Mouse (Mus musculus) right cerebral cortex, adult 2 months (tissue): Measurements from ENCODE around the gene Ryr1.
A peak's percentile ranks its signal among the peaks of the same experiment; 100 is the strongest.
"Not testable (repeated sequence)": the region's sequence is repeated elsewhere in the genome, so short reads cannot be mapped to it uniquely, and the experiment has no call there.

Experiments
- DNase-seq, 2 experiments: peaks; one replicate each; pipeline ENCODE4 v3.0.0; 2021 to 2022; ENCODE audit warnings: low spot score in 2 of 2

The Ryr1 gene

DNA sequence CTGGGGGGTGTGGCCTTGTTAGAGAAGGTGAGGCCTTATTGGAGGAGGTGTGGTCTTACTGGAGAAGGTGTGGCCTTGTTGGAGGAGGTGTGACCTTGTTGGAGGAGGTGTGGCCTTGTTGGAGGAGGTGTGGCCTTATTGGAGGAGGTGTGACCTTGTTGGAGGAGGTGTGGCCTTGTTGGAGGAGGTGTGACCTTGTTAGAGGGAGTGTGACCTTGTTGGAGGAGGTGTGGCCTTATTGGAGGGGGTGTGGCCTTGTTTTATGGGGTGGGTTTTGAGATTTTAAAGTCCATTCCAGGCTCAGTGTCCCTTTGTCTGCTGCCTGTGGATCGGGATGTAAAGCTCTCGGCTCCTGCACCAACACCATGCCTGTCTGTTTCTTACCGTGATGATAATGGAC, 40.6 kb downstream of the Ryr1 start:
- DNase-seq = no peak

DNA sequence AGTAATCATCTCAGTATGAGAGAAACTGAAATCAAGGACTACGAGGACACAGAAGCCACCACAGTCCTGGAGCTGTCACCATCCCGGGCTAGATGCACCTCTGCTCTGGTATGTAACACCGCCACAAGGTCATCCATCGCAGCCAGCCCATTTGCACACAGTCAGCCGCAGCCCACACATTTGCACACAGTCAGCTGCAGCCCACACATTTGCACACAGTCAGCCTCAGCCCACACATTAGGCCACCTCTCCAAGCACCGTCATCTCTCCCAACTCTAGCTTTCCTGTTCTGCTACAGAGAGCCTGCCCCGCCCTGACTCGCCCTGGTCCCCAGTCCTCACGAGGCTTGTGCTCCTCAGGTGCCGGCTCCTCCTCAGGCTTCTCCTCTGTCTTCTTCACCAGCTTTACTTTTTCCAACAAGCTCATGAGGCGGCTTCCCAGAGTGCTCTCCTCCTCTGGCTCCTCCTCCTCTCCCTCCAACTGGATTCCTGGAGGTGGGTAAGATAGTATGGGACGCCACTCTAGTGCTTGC, 45.5 kb downstream of the Ryr1 start:
- DNase-seq = no peak

DNA sequence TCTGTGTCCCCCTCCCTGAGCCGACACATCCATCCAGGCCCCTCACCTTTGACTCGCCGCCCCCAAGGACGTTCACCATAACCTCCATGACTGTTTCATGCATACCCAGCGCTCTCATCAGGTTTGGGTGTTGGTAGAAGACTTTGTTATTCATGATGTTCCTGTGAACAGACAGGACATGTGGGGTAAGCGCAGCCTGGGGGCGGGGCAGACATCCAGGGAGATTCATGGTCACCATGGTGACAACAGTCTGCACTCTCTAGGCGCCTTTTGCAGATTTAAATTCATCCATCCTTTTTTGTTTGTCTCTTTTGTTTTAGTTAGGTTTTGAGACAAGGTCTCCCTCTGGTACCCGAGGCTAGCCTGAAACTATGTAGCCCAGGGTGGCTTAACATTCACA, 48.0 kb downstream of the Ryr1 start:
- DNase-seq = peak in 1 of 2 experiments; percentile 63

DNA sequence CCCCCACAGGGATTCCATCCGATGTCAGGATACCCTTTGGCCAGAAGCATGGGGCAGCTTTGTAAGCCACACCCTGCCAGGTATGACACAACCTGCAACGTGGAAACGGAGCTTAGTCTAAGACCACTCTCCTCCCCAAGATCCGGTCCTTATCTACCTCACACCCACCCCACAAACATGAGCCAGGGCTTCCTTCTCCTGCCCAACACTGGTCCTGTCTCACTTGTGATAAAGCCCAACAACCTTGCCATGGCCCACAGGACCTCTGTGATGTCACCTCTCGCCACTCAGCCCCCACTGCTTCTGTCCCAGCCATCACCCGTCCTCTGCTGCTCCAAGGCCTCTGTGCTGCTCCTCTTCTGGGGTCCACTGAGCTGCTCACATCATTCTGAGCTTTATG, 49.8 kb downstream of the Ryr1 start:
- DNase-seq = no peak

DNA sequence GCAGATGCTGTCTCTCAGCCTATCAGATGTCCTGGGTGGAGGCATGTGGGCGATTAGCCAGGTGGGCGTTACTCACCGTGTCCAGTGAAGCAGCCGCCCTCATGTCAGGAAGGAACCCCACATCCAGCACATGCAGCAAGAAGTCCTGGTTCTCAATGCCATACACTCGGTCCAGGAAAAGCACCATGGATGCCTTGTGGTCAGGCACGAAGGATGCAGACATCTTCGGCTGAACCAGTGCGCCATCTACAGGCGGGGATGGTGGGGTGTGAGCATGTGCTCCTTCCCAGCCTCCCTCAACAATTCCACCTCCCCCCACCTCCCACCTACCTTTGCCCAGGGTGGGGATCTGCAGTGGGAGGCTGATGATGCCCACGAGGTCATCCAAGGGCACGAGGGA, 52.3 kb downstream of the Ryr1 start:
- peak; percentile 39 to 47 for DNase-seq

DNA sequence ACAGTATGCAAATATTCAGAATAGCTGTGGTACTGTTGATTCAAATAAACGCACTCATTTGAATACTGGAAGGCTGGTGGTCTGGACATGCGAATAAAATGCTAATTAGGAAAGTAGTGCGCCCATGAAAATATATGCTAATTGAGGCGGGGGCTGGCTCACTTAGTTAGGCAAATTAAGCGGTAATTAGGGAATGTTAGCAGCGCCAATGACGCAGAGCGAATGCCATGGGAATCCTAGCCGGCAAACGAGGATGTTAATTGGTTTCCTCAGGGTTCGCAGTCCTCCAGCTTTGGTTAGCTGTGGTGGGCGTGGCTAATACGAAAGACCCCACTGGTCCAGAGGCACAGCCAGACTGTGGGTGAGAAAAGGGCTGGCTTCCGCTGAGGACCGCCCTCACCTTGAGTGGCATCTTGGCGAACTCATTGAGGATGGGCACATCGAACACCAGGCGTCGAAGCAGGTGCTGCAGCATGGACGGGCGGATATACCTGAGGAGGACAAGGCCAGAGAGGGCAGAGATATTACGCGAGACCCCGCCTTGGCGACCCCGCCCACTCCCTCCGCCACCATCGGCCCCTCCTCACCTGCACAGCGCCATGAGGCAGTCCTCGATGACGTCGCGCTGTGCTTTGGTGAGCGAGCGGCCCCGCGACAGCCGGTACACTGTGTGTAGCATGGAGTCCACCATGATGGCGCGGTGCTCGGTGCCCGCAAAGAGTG, 53.6 kb downstream of the Ryr1 start:
- peak in 1 of 2 experiments; percentile 52 for DNase-seq

DNA sequence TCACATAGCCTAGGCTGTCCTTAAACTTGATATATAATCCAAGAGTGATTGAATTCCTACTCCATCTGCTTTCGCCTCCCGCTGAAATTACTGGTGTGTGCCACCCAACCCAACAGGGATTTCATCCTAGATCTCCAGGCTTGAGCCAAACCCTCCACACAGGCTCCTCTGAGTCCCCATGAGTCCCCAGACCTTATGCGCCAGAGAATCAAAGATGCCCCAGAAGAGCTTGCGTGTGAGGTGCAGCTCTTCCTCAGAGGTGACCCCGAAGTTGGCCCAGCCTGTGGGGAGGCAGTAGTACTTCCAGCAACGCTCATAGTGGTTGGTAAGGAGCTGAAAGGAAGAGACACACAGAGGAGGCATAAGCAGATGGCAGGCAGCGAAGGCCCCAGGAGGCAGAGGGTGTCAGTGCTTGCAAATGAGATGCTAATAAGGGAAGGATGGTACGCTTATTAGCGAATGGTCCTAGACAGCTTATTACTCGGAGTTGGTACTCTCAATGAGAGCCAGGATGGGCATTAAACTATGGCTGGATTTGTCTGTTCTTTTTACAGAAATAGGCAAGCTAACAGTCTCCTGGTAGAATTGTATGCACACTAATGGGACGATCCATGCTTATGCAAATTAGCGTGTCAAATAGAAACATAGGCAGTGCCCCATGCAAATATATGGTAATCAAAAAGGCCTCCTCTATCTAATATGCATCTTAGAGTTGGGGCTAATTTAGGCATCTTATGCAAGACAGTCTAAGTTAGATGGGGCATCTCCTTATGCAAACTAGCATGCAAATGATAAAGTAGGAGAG, 54.4 kb downstream of the Ryr1 start:
- DNase-seq = peak in 1 of 2 experiments; percentile 13

DNA sequence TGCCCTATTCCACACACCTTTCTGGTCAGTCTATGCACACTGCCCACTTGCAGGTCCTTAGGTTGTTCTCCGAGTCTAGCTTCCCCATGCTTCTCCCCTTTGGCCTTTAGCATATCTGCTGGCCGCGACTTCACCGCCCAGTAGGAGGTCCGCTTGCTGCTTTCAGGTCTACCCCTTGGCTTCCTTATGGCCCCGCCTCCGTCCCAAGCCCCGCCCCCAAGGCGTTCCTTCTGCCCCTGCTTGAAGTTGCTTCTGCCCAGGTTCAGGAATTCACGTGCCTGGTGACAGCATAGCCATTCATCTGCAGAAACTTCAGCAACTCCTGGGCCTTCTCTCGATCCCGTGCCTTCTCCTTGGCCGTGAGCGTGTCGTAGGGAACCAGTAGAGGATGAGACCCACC, 57.2 kb downstream of the Ryr1 start:
- DNase-seq = no peak

DNA sequence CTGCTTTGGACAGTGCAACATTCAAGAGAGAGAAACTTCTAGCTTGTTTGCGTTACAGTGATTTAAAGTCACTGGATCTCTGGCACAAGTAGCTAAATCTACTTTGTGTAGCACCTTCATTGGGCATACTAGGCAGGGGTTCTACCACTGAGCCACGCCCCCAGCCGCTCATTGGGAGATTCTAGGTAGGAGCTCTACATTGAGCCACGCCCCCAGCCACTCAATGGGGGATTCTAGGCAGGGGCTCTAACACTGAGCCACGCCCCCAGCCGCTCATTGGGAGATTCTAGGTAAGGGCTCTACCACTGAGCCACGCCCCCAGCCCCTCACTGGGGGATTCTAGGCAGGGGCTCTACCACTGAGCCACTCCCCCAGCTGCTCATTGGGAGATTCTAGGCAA, 61.5 kb downstream of the Ryr1 start:
- DNase-seq = not testable (repeated sequence)

DNA sequence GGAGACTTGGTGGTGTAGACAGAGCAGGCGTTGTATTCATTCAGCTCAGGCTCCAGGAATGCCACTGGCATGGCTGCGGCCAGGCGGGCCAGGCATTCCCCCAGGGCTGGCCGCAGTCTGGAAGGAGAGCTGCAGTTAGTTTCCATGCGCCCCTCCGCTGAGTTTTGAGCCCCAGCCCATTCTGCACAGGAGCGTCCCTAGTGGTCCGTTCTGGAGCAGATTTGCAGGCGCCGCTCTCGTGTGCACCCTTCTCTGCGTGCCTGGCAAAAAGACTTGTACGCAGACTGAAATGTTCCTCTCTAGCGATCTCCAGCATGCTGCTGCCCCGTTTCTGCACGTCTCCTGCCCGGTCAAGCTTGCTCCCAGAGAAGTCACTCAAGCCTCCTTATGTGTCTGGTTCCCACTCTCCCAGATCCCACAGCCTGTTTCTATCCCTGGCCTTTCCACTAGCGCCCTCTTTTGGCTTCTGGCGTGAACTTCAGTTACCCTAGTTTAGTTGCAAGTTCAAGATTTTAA, 63.4 kb downstream of the Ryr1 start:
- DNase-seq = no peak

DNA sequence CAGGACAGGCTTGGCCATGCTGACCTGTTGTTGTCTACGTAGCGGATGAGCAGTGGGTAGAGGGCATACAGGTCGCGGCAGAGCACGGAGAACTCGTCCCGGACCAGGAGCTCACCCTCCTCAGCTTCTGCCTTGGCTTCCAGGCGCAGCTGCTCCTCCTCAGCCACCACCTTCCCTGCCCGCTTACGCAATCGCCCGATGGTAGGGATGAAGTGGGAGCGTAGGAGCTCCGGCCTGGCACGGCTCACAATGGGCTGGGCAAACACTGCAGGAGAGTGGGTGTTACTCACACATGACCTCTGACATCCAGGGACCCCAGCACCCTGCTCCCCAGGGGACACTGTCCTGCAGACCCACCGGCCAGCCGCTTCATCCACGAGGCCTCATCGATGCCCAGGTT, 65.5 kb downstream of the Ryr1 start:
- DNase-seq = no peak

DNA sequence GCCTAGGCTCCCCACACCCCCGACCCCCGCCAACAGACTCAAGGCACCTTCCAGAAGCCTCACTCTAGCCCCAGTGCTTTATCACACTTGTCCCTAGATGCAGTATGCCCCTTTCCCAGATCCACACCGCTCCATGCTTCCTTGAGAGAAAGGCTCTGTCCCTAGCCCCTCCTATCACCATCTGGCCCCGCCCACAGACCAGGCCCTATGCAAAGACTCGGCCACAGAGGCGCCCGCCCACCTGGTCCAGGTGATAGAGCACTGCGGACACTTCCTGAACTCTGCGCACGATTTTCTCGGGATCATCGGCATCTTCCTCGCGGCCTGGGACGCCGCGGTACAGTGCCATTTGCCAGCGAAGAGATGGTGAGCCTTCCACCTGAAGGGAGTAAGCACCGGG, 72.2 kb downstream of the Ryr1 start:
- no peak for DNase-seq

DNA sequence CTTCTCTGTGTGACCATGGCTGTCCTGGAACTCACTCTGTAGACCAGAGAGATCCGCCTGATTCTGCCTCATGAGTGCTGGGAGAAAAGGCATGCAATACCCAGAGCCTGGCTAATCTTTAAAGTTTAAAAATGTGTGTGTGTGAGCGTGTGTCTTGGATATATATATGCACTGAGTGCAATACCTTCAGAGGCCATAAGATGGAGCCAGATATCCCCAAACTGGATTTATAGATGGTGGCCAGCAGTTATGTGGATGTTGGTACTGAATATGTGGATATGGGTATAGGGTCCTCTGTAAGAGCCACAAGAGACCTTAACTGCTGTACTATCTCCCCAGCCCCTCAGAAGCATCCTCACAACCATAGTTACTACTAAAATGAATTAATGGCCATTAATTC, 74.2 kb downstream of the Ryr1 start:
- peak; percentile 53 to 69 for DNase-seq

DNA sequence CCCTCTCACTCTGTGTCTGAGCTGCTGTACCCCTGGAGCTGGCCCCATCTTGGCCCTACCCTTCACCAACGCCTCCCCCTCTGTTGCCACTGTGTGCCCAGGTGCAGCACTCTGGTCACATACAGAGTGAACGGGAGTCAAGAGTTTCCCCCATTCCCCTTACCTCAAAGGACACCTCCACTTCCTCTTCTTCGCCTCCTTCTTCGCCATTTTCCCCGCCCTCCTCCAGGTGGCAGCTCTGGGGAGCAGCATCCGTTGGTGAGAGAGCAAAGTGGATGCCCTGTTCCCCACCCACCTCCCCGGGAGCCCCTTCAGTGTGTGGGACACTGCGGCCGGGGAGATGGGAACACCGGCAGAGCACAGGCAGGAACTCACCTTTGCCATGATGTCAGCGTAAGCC, 76.4 kb downstream of the Ryr1 start:
- no peak for DNase-seq

DNA sequence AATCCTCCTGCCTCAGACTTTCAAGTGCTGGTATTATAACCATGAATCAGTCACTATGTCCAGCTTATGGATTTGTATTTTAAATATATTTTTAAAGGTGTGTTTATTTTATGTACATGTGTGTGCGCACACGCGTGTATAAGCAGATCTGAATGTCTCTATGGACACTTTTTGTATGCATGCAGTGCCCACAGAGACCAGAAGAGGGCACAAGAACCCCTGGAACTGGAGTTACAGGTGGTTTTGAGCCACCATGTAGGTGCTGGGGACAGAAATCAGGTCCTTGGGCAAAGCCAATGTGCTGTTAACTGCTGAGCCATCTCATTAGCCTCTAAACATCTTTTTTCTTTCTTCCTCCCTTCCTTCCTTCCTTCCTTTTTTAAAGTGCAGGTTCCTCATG, 76.9 kb downstream of the Ryr1 start:
- DNase-seq = no peak

DNA sequence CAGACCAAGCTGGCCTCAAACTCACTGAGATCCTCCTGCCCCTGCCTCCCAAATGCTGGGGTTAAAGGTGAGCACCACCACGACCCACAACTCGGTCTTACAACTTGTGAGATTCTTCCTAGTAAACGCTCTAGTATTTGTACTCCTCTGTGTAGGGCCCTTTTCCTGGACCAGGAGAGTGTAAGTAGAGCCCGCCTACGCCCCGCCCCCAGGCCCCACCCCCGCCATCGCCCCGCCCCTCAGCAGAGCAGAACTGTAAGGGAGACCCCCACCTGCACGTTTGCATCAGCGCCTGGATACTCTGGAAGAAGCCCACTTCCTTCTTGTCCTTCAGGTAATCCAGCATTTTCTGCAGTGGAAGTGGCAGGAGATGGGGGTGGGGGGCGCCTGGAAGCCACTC, 78.4 kb downstream of the Ryr1 start:
- no peak for DNase-seq

DNA sequence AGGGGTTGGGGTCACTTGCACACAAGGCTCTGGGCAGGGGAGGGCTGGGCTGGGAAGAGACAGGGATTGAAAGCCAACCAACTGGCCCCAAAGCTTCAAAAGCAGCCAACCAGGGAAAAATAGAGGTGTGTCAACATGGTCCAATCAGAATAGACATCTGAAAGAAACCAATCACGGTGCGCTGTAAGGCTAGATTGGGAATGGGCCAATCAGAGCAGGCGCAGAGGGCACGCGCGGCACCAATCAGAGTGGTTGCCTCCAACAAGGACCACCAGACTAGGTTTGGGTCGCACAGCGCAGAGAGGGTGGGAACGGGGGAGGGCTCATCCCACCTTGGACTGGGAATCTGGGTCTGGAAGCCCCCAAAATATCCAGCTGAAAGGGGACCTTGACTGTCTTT, 80.7 kb downstream of the Ryr1 start:
- DNase-seq = no peak

DNA sequence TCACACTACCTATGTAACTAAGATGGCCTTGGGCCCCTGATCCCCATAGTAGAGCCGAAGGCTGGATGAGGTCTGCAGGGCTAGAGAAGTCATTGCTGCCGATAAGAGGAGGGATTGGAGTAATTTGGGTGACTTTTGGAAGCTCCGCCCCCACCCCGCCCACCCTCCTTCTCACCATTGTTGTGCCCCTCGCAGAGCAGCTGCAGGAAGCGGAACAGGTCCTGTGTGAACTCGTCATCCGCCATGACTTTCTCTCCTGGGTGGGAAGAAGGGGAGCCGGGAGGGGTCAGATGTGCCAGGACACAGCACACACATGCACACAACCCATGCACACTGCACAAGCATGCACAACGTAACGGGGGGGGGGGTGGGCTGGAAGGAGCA, 81.3 kb downstream of the Ryr1 start:
- DNase-seq = no peak

DNA sequence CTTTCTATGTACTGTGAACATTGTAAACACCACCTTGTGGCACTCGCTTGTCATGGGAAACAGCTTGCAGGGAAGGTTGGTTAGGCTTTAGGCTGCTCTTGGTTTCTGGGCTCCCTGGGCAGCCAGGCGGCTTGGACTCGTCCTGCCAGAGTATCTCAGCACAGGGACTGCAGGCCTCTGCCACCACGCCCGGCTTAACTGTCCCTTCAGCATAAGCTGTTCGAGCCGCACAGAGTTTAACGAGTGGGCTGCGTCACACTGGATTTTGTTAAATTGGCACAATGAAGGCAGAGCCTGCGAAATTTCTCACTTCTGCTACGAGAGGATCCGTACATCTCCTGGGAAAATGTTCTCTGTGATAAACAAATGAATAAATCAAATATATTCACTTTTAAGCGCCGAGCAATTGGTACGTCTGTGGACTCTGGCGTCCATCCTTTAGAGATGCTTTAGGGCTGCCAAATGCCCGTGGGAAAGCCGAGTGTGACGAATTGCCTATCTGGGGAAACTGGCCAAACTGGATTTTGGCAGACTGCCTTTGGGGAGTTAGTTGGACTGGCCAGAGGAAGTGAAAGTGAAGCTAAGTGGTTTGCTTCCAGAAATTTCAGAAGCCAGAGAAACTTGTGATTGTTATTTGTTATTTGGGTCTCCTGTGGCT, 81.8 kb downstream of the Ryr1 start:
- peak; percentile 48 to 52 for DNase-seq

DNA sequence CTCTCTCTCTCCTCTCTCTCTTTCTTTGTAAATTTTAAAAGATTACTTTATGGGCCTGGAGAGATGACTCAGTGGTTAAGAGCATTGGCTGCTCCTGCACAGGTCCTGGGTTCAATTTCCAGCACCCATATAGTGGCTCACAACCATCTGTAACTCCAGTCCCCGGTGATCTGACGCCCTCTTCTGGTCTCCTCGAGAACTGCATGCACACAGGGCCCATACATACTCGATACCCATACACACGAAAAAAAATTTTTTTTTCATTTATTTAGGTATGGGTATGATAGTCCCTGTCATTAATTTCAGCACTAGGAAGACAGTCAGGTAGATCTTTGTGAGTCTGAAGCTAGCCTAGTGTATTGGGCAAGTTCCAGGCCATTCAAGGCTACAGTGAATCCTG, 83.8 kb downstream of the Ryr1 start:
- no peak for DNase-seq

DNA sequence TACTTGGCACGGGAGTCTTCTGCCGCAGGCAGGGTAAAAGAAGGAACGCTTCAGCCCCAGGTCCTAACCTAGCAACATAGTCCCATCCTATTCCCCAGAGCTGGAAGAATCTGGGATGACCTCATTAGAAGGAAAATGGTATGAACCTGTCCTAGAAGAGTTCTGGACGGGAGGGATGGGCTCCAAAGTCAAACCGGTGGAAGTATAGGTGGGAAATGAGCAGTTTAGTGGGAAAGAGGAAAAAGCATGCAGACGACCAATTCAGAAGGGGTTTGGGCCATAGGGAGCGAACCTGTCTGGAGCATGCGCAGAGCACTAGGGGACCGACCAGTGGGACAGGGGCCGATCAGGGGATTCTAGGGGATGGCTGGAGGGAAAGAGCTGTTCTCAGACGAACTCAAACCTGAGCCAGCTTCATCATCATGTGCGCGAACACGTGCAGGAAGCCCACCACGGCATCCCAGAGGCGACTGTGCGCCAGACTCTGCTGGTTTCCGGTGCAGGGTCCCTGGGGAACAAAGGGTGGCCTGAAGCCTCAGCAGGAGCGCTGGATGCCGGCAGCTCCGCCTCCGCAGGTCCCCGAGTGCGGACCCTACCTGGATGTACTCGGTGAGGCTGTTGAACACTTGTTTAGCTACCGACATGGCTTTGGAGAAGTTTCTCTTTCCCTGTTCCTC, 84.9 kb downstream of the Ryr1 start:
- DNase-seq = no peak

DNA sequence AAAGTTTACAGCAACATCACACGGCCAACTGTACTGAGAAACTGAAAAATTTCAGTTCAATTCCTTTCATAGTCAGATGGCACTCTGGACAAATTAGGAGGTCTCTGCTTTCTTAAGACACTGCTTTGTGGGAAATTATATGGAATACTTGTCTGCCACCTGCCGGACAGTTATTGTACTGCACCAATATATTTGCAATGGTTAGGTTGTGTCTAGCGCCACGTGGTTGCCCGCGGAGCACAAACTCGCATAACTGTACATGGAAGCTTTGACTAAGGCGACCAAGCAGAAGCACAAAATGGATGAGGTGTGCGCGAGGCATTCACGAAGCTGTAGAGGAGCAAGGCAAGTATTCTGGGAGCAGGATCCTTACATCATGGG, 85.4 kb downstream of the Ryr1 start:
- DNase-seq = peak; percentile 98
